Mouse (Mus musculus) cerebellum, postnatal 10 days (tissue): Measurements from ENCODE around the gene Fermt2.
"Not testable (repeated sequence)": the region's sequence is repeated elsewhere in the genome, so short reads cannot be mapped to it uniquely, and the experiment has no call there.

Experiments
- DNase-seq, 2 experiments: peaks; one replicate each; pipeline ENCODE4 v3.0.0; 2021; ENCODE audit warnings: mixed read lengths in 2 of 2

The Fermt2 gene

GRCm38 (mm10) chr14:45507923-45508322 is 22.0 kb downstream of the Fermt2 start:
- peak in 1 of 2 experiments; percentile 13 for DNase-seq

GRCm38 (mm10) chr14:45507447-45507846 is 22.5 kb downstream of the Fermt2 start:
- no peak for DNase-seq

GRCm38 (mm10) chr14:45507032-45507431 is 22.9 kb downstream of the Fermt2 start:
- DNase-seq = no peak

- DNase-seq = no peak
Observed at GRCm38 (mm10) chr14:45506165-45506564, 23.8 kb downstream of the Fermt2 start.

GRCm38 (mm10) chr14:45504422-45505113 is 25.4 kb downstream of the Fermt2 start:
- DNase-seq = no peak

- DNase-seq = no peak
Observed at GRCm38 (mm10) chr14:45503934-45504333, 26.0 kb downstream of the Fermt2 start.

GRCm38 (mm10) chr14:45500052-45500451 is 29.9 kb downstream of the Fermt2 start:
- no peak for DNase-seq

GRCm38 (mm10) chr14:45497116-45497515 is 32.8 kb downstream of the Fermt2 start:
- DNase-seq = no peak

- DNase-seq = not testable (repeated sequence)
Observed at GRCm38 (mm10) chr14:45495810-45496209, 34.1 kb downstream of the Fermt2 start.

- no peak for DNase-seq
Observed at GRCm38 (mm10) chr14:45493891-45494290, 36.0 kb downstream of the Fermt2 start.

GRCm38 (mm10) chr14:45492668-45493067 is 37.2 kb downstream of the Fermt2 start:
- DNase-seq = peak in 1 of 2 experiments; percentile 20

GRCm38 (mm10) chr14:45492038-45492437 is 37.9 kb downstream of the Fermt2 start:
- DNase-seq = no peak

GRCm38 (mm10) chr14:45487201-45487600 is 42.7 kb downstream of the Fermt2 start:
- not testable (repeated sequence) for DNase-seq

GRCm38 (mm10) chr14:45483361-45483760 is 46.6 kb downstream of the Fermt2 start:
- DNase-seq = not testable (repeated sequence)

GRCm38 (mm10) chr14:45478977-45479806 is 50.7 kb downstream of the Fermt2 start:
- DNase-seq = no peak

GRCm38 (mm10) chr14:45478515-45478914 is 51.4 kb downstream of the Fermt2 start:
- no peak for DNase-seq

GRCm38 (mm10) chr14:45477651-45478050 is 52.3 kb downstream of the Fermt2 start:
- peak in 1 of 2 experiments; percentile 12 for DNase-seq

- DNase-seq = no peak
Observed at GRCm38 (mm10) chr14:45476990-45477389, 52.9 kb downstream of the Fermt2 start.

GRCm38 (mm10) chr14:45472536-45472935 is 57.4 kb downstream of the Fermt2 start:
- DNase-seq = no peak

GRCm38 (mm10) chr14:45469446-45469845 is 60.5 kb downstream of the Fermt2 start:
- DNase-seq = peak in 1 of 2 experiments; percentile 15

GRCm38 (mm10) chr14:45466371-45466770 is 63.5 kb downstream of the Fermt2 start:
- not testable (repeated sequence) for DNase-seq

GRCm38 (mm10) chr14:45464036-45465035 is 65.6 kb downstream of the Fermt2 start:
- DNase-seq = no peak

GRCm38 (mm10) chr14:45463599-45463998 is 66.3 kb downstream of the Fermt2 start:
- DNase-seq = no peak
